Mouse (Mus musculus) myocyte (in vitro differentiated cells): ENCODE measurements around the gene Me3. TPM values are rescaled to one million over a fixed set of nuclear protein-coding genes. Genes with fewer than 3 reads are reported as not detected.

ENCODE experiments used
- H3K27me3 ChIP-seq: one replicate; pipeline ENCODE4 v1.6.1; 2011; ENCODE audit not compliant: control insufficient read depth, insufficient read depth, insufficient read length
- H3K36me3 ChIP-seq: one replicate; pipeline ENCODE4 v1.6.1; 2011; ENCODE audit not compliant: control insufficient read depth, insufficient read depth
- H3K4me2 ChIP-seq: one replicate; pipeline ENCODE4 v1.6.1; 2011; ENCODE audit warnings: low read depth, control low read depth
- H3K4me3 ChIP-seq: one replicate; pipeline ENCODE4 v1.5.1; 2011; ENCODE audit warnings: mild to moderate bottlenecking, control low read depth, moderate library complexity
- H3K79me2 ChIP-seq: one replicate; pipeline ENCODE4 v1.6.1; 2011; ENCODE audit not compliant: control insufficient read depth, insufficient read depth
- H3ac ChIP-seq: one replicate; pipeline ENCODE4 v1.6.1; 2011; ENCODE audit not compliant: control insufficient read depth, insufficient read length
- CEBPB ChIP-seq: IDR thresholded peaks from 2 replicates; pipeline ENCODE4 v1.6.1; 2011; ENCODE audit warnings: mild to moderate bottlenecking, moderate library complexity; ENCODE audit not compliant: poor library complexity, insufficient read depth, severe bottlenecking
- E2F4 ChIP-seq: IDR thresholded peaks from one replicate; pipeline ENCODE4 v1.6.1; 2011; ENCODE audit warnings: mild to moderate bottlenecking, control low read depth, moderate library complexity; ENCODE audit not compliant: insufficient read depth
- MAX ChIP-seq: IDR thresholded peaks from one replicate; pipeline ENCODE4 v1.6.1; 2011; ENCODE audit warnings: low read depth, mild to moderate bottlenecking, control low read depth
- MYOD1 ChIP-seq, 3 experiments: IDR thresholded peaks; one replicate each; pipeline ENCODE4 v1.6.1; 2011; ENCODE audit warnings: control low read depth in 2 of 3, low read depth in 2 of 3, mild to moderate bottlenecking in 2 of 3, moderate library complexity in 1 of 3; ENCODE audit not compliant: insufficient read length in 2 of 3, control insufficient read depth in 1 of 3
- MYOG ChIP-seq, 3 experiments: IDR thresholded peaks; one replicate each; pipeline ENCODE4 v1.6.1; 2011; ENCODE audit warnings: control low read depth in 2 of 3, low read depth in 2 of 3, mild to moderate bottlenecking in 2 of 3; ENCODE audit not compliant: insufficient read length in 2 of 3, control insufficient read depth in 1 of 3, insufficient read depth in 1 of 3
- POLR2A ChIP-seq: IDR thresholded peaks from one replicate; pipeline ENCODE4 v1.6.1; 2011; ENCODE audit warnings: low read depth, mild to moderate bottlenecking, control low read depth, moderate library complexity; ENCODE audit not compliant: insufficient read length
- POLR2AphosphoS2 ChIP-seq: IDR thresholded peaks from one replicate; pipeline ENCODE4 v1.6.1; 2011; ENCODE audit warnings: low read depth, control low read depth; ENCODE audit not compliant: insufficient read length
- REST ChIP-seq: IDR thresholded peaks from one replicate; pipeline ENCODE4 v1.6.1; 2011; ENCODE audit warnings: mild to moderate bottlenecking, control low read depth, moderate library complexity; ENCODE audit not compliant: insufficient read depth, insufficient read length
- SRF ChIP-seq: IDR thresholded peaks from one replicate; pipeline ENCODE4 v1.6.1; 2011; ENCODE audit warnings: low read depth; ENCODE audit not compliant: control insufficient read depth, insufficient read length
- TCF12 ChIP-seq: IDR thresholded peaks from one replicate; pipeline ENCODE4 v1.6.1; 2011; ENCODE audit warnings: mild to moderate bottlenecking, control low read depth; ENCODE audit not compliant: poor library complexity, insufficient read depth, severe bottlenecking
- TCF3 ChIP-seq: IDR thresholded peaks from one replicate; pipeline ENCODE4 v1.6.1; 2011; ENCODE audit warnings: low read depth, control low read depth; ENCODE audit not compliant: insufficient read length
- USF1 ChIP-seq: IDR thresholded peaks from one replicate; pipeline ENCODE4 v1.6.1; 2011; ENCODE audit warnings: low read depth, mild to moderate bottlenecking, control low read depth, moderate library complexity
- polyA plus RNA-seq: library from polyadenylated mRNA; unstranded; fragments of >200 nt; fragmentation: generic; extraction: Trizol; gene quantifications from one replicate; pipeline ENCODE4 v1.2.1, GENCODE M21; 2012; ENCODE audit warnings: missing spikeins

The Me3 gene
- polyA plus RNA-seq, 1 experiment = 7.8 TPM

DNA sequence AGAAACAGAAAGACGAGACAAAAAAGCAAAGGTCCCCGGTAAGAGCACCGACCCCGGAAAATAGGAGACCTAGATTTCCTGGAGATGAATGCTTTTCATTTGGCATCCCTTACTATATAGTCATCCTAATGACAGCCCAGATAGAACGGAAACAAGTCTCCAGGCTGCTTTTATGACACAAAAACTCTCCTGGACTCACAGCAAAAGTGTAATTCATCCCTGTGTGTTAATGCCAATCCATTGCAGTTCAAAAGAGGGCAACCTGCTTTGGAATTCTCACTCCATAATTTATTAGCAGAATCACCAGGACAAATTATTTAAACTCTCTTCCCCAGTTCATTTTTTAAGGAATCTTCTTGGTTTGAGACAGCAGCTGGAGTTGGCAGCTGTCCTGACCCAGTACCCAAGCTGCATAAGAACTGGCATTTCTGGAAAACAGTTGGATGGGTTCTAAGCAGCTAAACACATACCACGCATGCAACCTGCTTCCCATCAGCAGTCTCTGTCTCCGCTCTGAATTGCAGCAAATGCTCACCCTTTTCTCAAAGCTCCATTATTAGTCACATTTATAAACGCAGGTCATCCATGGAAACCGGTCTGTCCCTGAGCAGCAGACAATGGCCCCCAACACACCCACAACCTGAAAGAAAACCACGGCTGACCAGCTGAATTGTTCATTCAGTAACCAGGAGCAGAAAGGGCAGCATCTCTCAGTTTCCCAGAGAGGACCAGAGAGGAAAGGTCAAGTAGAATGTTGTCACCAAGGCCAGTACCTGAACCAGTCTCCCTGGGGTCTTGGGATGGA lies 49.7 kb downstream of the Me3 start:
- TF ChIP-seq MAX = no peak
- no peak for TF ChIP-seq REST
- no peak for TF ChIP-seq SRF
- no peak for TF ChIP-seq POLR2A
- no peak for TF ChIP-seq MYOG (IDR thresholded peaks at IDR 0.05; ENCODE audit: control insufficient read depth in 1 of 3, insufficient read depth in 1 of 3, insufficient read length in 2 of 3, low read depth in 2 of 3)
- TF ChIP-seq CEBPB = no peak
- no peak for TF ChIP-seq TCF3
- no peak for TF ChIP-seq POLR2AphosphoS2
- no peak for TF ChIP-seq MYOD1 (IDR thresholded peaks at IDR 0.05; ENCODE audit: control insufficient read depth in 1 of 3, insufficient read length in 2 of 3, low read depth in 2 of 3)
- no peak for TF ChIP-seq TCF12
- no peak for TF ChIP-seq E2F4
- no peak for TF ChIP-seq USF1
- Histone ChIP-seq H3K36me3 (no peaks in the 10 kb centered on the region), H3ac (no peak overlapping the region), H3K4me3 (no peak overlapping the region), H3K27me3 (no peaks in the 10 kb centered on the region), H3K79me2 (no peaks in the 10 kb centered on the region), H3K4me2 (no peak overlapping the region)

- no peak for TF ChIP-seq REST
- TF ChIP-seq TCF12 = no peak
- TF ChIP-seq SRF = no peak
- no peak for TF ChIP-seq POLR2A
- TF ChIP-seq CEBPB = no peak
- H3K4me3 ChIP-seq = no peak overlapping the region
- H3K36me3 ChIP-seq = no peaks in the 10 kb centered on the region
- no peaks in the 10 kb centered on the region for H3K27me3 ChIP-seq
- H3K4me2 ChIP-seq = no peak overlapping the region
- no peaks in the 10 kb centered on the region for H3K79me2 ChIP-seq
- no peak overlapping the region for H3ac ChIP-seq
Measured at GRCm38 (mm10) chr7:89698186-89698585, 66.0 kb downstream of the Me3 start.

- Histone ChIP-seq H3K36me3 (no peaks in the 10 kb centered on the region), H3K27me3 (no peaks in the 10 kb centered on the region), H3K4me3 (no peak overlapping the region), H3K4me2 (no peak overlapping the region), H3K79me2 (no peaks in the 10 kb centered on the region), H3ac (no peak overlapping the region)
- TF ChIP-seq POLR2AphosphoS2 = no peak
- TF ChIP-seq MYOG (IDR thresholded peaks at IDR 0.05; ENCODE audit: control insufficient read depth in 1 of 3, insufficient read depth in 1 of 3, insufficient read length in 2 of 3, low read depth in 2 of 3) = no peak
- TF ChIP-seq USF1 = no peak
- TF ChIP-seq TCF12 = no peak
- TF ChIP-seq POLR2A = no peak
- TF ChIP-seq CEBPB = no peak
- TF ChIP-seq E2F4 = no peak
- TF ChIP-seq SRF = no peak
- no peak for TF ChIP-seq REST
- no peak for TF ChIP-seq MAX
- TF ChIP-seq TCF3 = no peak
- TF ChIP-seq MYOD1 (IDR thresholded peaks at IDR 0.05; ENCODE audit: control insufficient read depth in 1 of 3, insufficient read length in 2 of 3, low read depth in 2 of 3) = no peak
Measured at GRCm38 (mm10) chr7:89699668-89700350, 67.6 kb downstream of the Me3 start.

DNA sequence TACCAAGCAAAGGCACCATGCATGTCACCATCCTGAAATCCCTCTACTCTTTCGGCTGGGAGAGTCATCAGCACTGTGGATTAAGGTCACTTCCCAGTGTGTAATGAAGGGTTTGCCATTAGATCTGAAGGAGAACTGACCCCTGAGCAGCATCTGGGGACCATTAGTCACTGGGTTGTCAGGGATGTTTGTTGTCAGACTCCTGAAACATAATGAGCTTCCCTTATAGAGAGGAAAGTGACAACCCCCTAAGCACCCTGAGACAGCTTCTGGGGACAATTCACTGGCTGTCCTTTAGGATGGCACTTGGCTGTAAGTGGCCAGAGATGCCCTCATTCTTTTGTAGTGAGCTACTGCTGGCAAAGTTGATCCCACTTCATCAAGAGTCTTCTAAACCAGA lies 68.3 kb downstream of the Me3 start:
- no peak for TF ChIP-seq TCF3
- TF ChIP-seq MYOG (IDR thresholded peaks at IDR 0.05; ENCODE audit: control insufficient read depth in 1 of 3, insufficient read depth in 1 of 3, insufficient read length in 2 of 3, low read depth in 2 of 3) = no peak
- TF ChIP-seq MAX = no peak
- no peak for TF ChIP-seq POLR2AphosphoS2
- TF ChIP-seq MYOD1 (IDR thresholded peaks at IDR 0.05; ENCODE audit: control insufficient read depth in 1 of 3, insufficient read length in 2 of 3, low read depth in 2 of 3) = no peak
- TF ChIP-seq REST = no peak
- TF ChIP-seq USF1 = no peak
- no peak for TF ChIP-seq TCF12
- TF ChIP-seq POLR2A = no peak
- TF ChIP-seq SRF = no peak
- no peak for TF ChIP-seq E2F4
- no peak for TF ChIP-seq CEBPB
- H3ac ChIP-seq = no peak overlapping the region
- no peaks in the 10 kb centered on the region for H3K79me2 ChIP-seq
- H3K27me3 ChIP-seq = no peaks in the 10 kb centered on the region
- H3K4me3 ChIP-seq = no peak overlapping the region
- H3K4me2 ChIP-seq = no peak overlapping the region
- H3K36me3 ChIP-seq = no peaks in the 10 kb centered on the region
